Mouse (Mus musculus) limb, embryonic 13.5 days (tissue): ENCODE data around the gene Scube2. TPM values are rescaled to one million over a fixed set of nuclear protein-coding genes. Genes with fewer than 3 reads are reported as not detected.
A peak's percentile ranks its signal among the peaks of the same experiment; 100 is the strongest.

Experiments used
- ATAC-seq: fragments of 200-750 bp; cut with Nextera tagmentation; 2 replicates; pipeline ENCODE4 v1.8.0; 2017; ENCODE audit warnings: low read depth, moderate number of reproducible peaks, moderate TSS enrichment; ENCODE audit not compliant: low FRiP score
- H3K27ac ChIP-seq: fragments of 300-500 bp; sonication (generic); 2 replicates; pipeline ENCODE4 v1.5.1; 2015; ENCODE audit warnings: inconsistent platforms, mild to moderate bottlenecking, moderate library complexity
- H3K27me3 ChIP-seq: fragments of 300-500 bp; sonication (generic); 2 replicates; pipeline ENCODE4 v1.6.1; 2015; ENCODE audit warnings: mild to moderate bottlenecking, inconsistent platforms
- H3K36me3 ChIP-seq: fragments of 300-500 bp; sonication (generic); 2 replicates; pipeline ENCODE4 v1.6.1; 2015; ENCODE audit warnings: inconsistent platforms, mild to moderate bottlenecking, moderate library complexity
- H3K4me1 ChIP-seq: fragments of 300-500 bp; sonication (generic); 2 replicates; pipeline ENCODE4 v1.6.1; 2015; ENCODE audit warnings: inconsistent platforms
- H3K4me2 ChIP-seq: fragments of 300-500 bp; sonication (generic); replicated peaks from 2 replicates; pipeline ENCODE4 v1.6.1; 2015; ENCODE audit warnings: inconsistent platforms, mild to moderate bottlenecking, moderate library complexity
- H3K4me3 ChIP-seq: fragments of 300-500 bp; sonication (generic); 2 replicates; pipeline ENCODE4 v1.5.1; 2015; ENCODE audit warnings: moderate library complexity, mild to moderate bottlenecking, inconsistent platforms
- H3K9ac ChIP-seq: fragments of 300-500 bp; sonication (generic); 2 replicates; pipeline ENCODE4 v1.6.1; 2015; ENCODE audit warnings: mild to moderate bottlenecking, inconsistent platforms
- H3K9me3 ChIP-seq: fragments of 300-500 bp; sonication (generic); 2 replicates; pipeline ENCODE4 v1.6.1; 2016; ENCODE audit warnings: inconsistent platforms
- WGBS: fragments of 180-500 bp; shearing (Covaris S2); methylation state at CpG from one replicate; pipeline ENCODE4 v1.1.7; 2015; 5-methylcytosine and 5-hydroxymethylcytosine counted together
- polyA plus RNA-seq: library from polyadenylated mRNA; unstranded; fragments of >200 nt; fragmentation: Nextera tagmentation; extraction: Ambion mirVana; gene quantifications from 2 replicates; pipeline ENCODE4 v1.2.1, GENCODE M21; 2015

The Scube2 gene
- polyA plus RNA-seq, 1 experiment from 2014 or later, result 6.5 TPM

DNA sequence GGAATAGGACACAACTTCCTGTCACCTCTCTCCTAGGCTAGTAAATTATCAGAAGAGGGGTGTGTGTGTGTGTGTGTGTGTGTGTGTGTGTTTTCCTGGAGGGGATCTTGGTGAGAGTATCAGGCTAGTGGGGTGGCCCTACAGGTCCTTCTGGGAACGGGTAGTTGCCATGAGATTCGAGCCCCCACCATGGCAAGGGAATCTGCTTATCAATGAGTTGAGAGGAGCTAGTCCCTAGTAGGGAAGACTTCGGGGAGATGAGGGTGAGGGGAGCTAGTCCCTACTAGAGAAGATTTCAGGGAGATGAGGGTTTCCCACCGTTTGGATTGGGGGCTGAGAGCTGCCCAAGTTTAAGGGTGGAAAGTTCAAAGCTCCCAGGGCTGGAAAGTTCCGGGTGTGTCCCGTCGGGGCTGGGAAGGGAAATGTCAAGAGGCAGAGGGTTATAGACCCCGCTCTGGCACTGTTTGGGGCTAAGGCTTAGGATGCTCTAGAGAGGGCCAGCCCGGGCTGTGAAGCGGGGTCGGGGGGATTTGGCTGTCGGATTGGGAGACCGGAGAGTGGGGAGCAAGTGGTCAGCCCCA is 114.0 kb downstream of the Scube2 start:
- no peaks in the 10 kb centered on the region for H3K27me3 ChIP-seq
- WGBS, result 5% methylated on average over 13 of the region's 13 CpGs
- peak overlapping the region; percentile 91 for H3K4me2 ChIP-seq
- no peak; the same call in 1 of the 2 replicates for ATAC-seq
- peak overlapping the region; percentile 72; the same call in 1 of the 2 replicates for H3K27ac ChIP-seq
- H3K9ac ChIP-seq, result peak overlapping the region; percentile 91
- peak overlapping the region; percentile 88 for H3K4me3 ChIP-seq
- no peaks in the 10 kb centered on the region for H3K9me3 ChIP-seq
- 0 out of 2 replicates have a peak, but pooled peaks cover under 1% of the 10 kb centered on the region for H3K36me3 ChIP-seq
- peaks cover 16% of the 10 kb centered on the region for H3K4me1 ChIP-seq

Other genes with a start within 250 kb of the Scube2 start
- 40.6 and 47.3 TPM in 2 replicates for gene St5, start 162.1 kb downstream of the Scube2 start, polyA plus RNA-seq
- gene Akip1, start 162.0 kb downstream of the Scube2 start, polyA plus RNA-seq, result 33.3 and 37.8 TPM in 2 replicates
- gene BC051019, start 141.8 kb downstream of the Scube2 start, polyA plus RNA-seq, result 0.19 TPM in 2 replicates
- gene Ascl3, start 134.0 kb downstream of the Scube2 start, polyA plus RNA-seq, result not detected in 2 replicates
- gene Tmem9b, start 112.8 kb downstream of the Scube2 start, polyA plus RNA-seq, result 46.8 and 47.8 TPM in 2 replicates
- gene Nrip3, start 83.7 kb downstream of the Scube2 start, polyA plus RNA-seq, result 0.49 and 0.73 TPM in 2 replicates
- gene Dennd5a, start 94.8 kb upstream of the Scube2 start, polyA plus RNA-seq, result 42.4 and 42.7 TPM in 2 replicates
- 74.0 and 75.1 TPM in 2 replicates for gene Tmem41b, start 121.2 kb upstream of the Scube2 start, polyA plus RNA-seq
- gene Ipo7, start 152.6 kb upstream of the Scube2 start, polyA plus RNA-seq, result 38.6 and 45.5 TPM in 2 replicates
- 19.2 and 20.5 TPM in 2 replicates for gene Zfp143, start 195.5 kb upstream of the Scube2 start, polyA plus RNA-seq